Mouse (Mus musculus) embryonic fibroblast, embryonic 13.5 days (primary cell): ENCODE results near the gene Rptor.

ENCODE experiments used
- CTCF ChIP-seq: IDR thresholded peaks from 2 replicates; pipeline ENCODE4 v1.5.1; 2011; ENCODE audit warnings: mild to moderate bottlenecking, control low read depth, low read length, moderate library complexity, borderline replicate concordance; ENCODE audit not compliant: insufficient read depth
- POLR2A ChIP-seq: IDR thresholded peaks from 2 replicates; pipeline ENCODE4 v1.6.1; 2011; ENCODE audit warnings: low read depth, mild to moderate bottlenecking, control low read depth, low read length, moderate library complexity

- no peak for TF ChIP-seq POLR2A
- no peak for TF ChIP-seq CTCF
Observed at GRCm38 (mm10) chr11:119572316-119573010, 30.2 kb upstream of the Rptor start.
